Mouse (Mus musculus) cerebellum, adult 2 months (tissue): ENCODE data around the gene Tmem248.

ENCODE experiments used
- CTCF ChIP-seq: fragments of 200-500 bp; IDR thresholded peaks from 2 replicates; pipeline ENCODE4 v1.5.1; 2011; ENCODE audit warnings: low read depth, mild to moderate bottlenecking, control low read depth, low read length, moderate library complexity, borderline replicate concordance; ENCODE audit not compliant: insufficient read depth
- POLR2A ChIP-seq: fragments of 200-500 bp; IDR thresholded peaks from 2 replicates; pipeline ENCODE4 v1.6.1; 2011; ENCODE audit warnings: low read length, control low read depth, borderline replicate concordance; ENCODE audit not compliant: insufficient read depth

DNA sequence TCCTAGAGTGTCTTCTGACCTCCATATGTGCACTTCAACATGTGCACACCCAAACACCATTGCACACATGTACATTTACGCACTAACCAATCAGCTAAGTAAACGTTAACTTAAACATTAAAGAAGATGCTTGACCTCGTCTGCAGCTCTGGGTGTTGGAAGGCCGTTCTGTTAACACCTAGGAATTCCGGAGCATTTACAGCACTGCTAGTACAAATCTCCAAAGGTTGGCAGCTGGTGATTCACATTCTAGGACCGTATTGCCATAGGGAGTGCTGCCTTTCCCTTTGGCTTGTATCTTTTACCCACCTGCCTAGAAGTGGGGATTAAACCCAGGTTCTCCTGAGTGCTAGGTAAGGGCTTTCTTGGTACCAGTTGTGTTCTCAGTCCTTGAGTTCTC, 25.0 kb upstream of the Tmem248 start:
- TF ChIP-seq CTCF (no peak), POLR2A (no peak)
